ENCODE assay signal across 26 mouse cellular contexts in the genomic region with DNA sequence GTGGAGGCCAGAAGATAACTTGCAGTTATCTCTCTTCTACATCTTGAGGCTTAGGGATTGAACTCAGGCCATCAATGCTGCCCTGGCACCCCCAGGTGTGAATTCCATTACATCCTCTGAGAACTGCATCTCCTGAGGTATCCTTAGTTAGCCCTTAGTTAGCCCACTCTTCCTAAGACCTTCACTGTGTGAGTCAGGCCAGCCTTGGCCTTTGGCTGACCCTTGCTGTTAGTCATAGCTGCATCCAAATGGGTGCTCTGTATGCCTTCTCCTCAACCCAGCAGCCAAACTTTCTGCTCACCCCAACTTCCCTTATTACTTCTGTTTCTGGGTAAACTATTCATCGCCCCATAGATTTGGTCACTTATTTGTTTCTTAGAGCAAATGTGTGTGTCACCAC. TPM values are rescaled to one million over a fixed set of nuclear protein-coding genes. Genes with fewer than 3 reads are reported as not detected.
DNase-seq lines count a peak whose midpoint lies in the region; TF ChIP-seq lines count a peak whose summit lies in the region.
"Had no signal": no experiment of that assay in that cellular context is flagged by ENCODE, and none has a peak within 500 bp of the region (broad histone marks: within the 10 kb centered on the region; RNA-seq: fewer than 3 reads in every experiment).

No protein-coding gene starts in this region.

- no peak for TF ChIP-seq CTCF in lung, adult 2 months (IDR thresholded peaks at IDR 0.05; ENCODE audit: insufficient read depth, low read length)

- peak; percentile 49 for DNase-seq in 3134 (ENCODE audit: extremely low read depth, insufficient read length, low spot score)
- peak; percentile 89 for DNase-seq in 3T3-L1 (ENCODE audit: low read depth, low spot score)
- DNase-seq in adrenal gland, adult 18-20 months (ENCODE audit: low spot score in 2 of 2) = peak; percentile 45 to 63
- DNase-seq in adrenal gland, postnatal 25 days = peak; percentile 71
- DNase-seq in testis, postnatal 14 days (ENCODE audit: low spot score) = no peak
- no peak for DNase-seq in lung, adult 2 months
- no peak for DNase-seq in kidney, postnatal 4 days
- DNase-seq: cerebellum, adult 2 months; cerebellum, postnatal 14 days; gastrocnemius, adult 2 months; gastrocnemius, postnatal 36 days; heart, postnatal 10 days; kidney, adult 11 months; kidney, postnatal 25 days; lung, postnatal 36 days; thymus, postnatal 25 days had no signal

- no peaks in the 10 kb centered on the region for H3K4me1 ChIP-seq in lung, adult 2 months (ENCODE audit: control insufficient read depth, insufficient read depth, low read length)
- H3K4me1 ChIP-seq: embryonic facial prominence, embryonic 10.5 days; embryonic facial prominence, embryonic 15.5 days; hindbrain, embryonic 15.5 days; kidney, embryonic 15.5 days; limb, embryonic 13.5 days; neural tube, embryonic 12.5 days had no signal

- WGBS in lung, adult 2 months = 90% methylated on average over 1 of the region's 1 CpGs

- no peak for TF ChIP-seq POLR2A in lung, adult 2 months (IDR thresholded peaks at IDR 0.05; ENCODE audit: borderline replicate concordance, extremely low read depth, low read depth, low read length)

- no peak overlapping the region for H3K4me3 ChIP-seq in lung, adult 2 months (replicated peaks; ENCODE audit: extremely low read depth, low read depth, low read length)
- H3K4me3 ChIP-seq: embryonic facial prominence, embryonic 10.5 days; embryonic facial prominence, embryonic 15.5 days; gastrocnemius, adult 2 months; heart, embryonic 13.5 days; hindbrain, embryonic 15.5 days; kidney, embryonic 15.5 days; layer of hippocampus, adult 2 months; limb, embryonic 13.5 days; myocyte; neural tube, embryonic 12.5 days had no signal

RNA-seq across cellular contexts. Expression of gene Lpp, which starts 31.6 kb away (rescaled TPM):
- total RNA-seq in adrenal gland, adult 18-20 months (2021) = 10 to 100 TPM; 32.5 to 60.6 TPM
- total RNA-seq in adrenal gland, postnatal 25 days (2021) = 81.9 and 103 TPM in 2 replicates
- 17.6 and 18.7 TPM in 2 replicates for polyA plus RNA-seq in lung, adult 2 months (2012; rRNA removed)
- total RNA-seq: MEL had no signal

Comparison
In these comparisons a context has a peak if more than half of its experiments do, and no peak if none do; other contexts are left out.
1. DNase-seq: peak in 3134 (single experiment), 3T3-L1 (single experiment), adrenal gland, adult 18-20 months (2 of 2) and adrenal gland, postnatal 25 days (single experiment); none in testis, postnatal 14 days (single experiment), lung, adult 2 months (single experiment) and kidney, postnatal 4 days (0 of 2).